Mouse (Mus musculus) cortical plate, adult 2 months (tissue): ENCODE data around the gene Rps11.

Experiments used
- CTCF ChIP-seq: fragments of 200-500 bp; IDR thresholded peaks from 2 replicates; pipeline ENCODE4 v1.5.1; 2011; ENCODE audit warnings: mild to moderate bottlenecking, control low read depth, low read length; ENCODE audit not compliant: insufficient read depth; ENCODE audit errors: extremely low read depth
- POLR2A ChIP-seq: fragments of 200-500 bp; IDR thresholded peaks from 2 replicates; pipeline ENCODE4 v1.6.1; 2011; ENCODE audit warnings: mild to moderate bottlenecking, low read length, control low read depth; ENCODE audit not compliant: insufficient read depth; ENCODE audit errors: extremely low read depth

GRCm38 (mm10) chr7:45118336-45118735, 5.9 kb downstream of the Rps11 start:
- TF ChIP-seq POLR2A: no peak
- no peak for TF ChIP-seq CTCF
